Mouse (Mus musculus): Measurements from ENCODE around the gene Phldb3. TPM values are rescaled to one million over a fixed set of nuclear protein-coding genes. Genes with fewer than 3 reads are reported as not detected.
"Not testable (repeated sequence)": the region's sequence is repeated elsewhere in the genome, so short reads cannot be mapped to it uniquely, and the experiment has no call there.

Phldb3 gene
- total RNA-seq, 4 experiments from 2014 or later = 0.27 to 0.75 (median 0.61) TPM

- DNase-seq (ENCODE audit: low spot score in 2 of 2) = no peak
Observed at GRCm38 (mm10) chr7:24594309-24594803, 16.2 kb upstream of the Phldb3 start.

DNA sequence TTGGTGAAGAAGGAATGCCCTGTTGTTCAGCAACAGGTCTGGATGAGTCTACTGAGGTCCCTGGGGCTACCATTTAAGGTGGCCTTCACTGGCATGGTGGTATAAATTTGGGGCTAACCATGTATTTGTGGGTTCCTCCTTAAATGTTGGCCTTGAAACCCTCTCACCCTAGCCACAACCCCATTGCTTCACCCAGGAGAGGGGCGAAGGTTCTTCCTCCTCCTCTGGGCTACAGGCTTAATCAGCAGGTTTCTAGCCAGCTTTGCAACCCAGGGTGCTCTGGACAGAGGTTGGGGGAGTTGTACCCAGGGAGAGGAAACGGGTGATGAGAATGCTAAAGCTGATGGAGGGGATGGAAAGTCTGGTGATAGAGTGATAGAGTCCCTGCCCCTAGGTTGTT is 15.1 kb upstream of the Phldb3 start:
- DNase-seq (ENCODE audit: low spot score in 2 of 2) = no peak

DNA sequence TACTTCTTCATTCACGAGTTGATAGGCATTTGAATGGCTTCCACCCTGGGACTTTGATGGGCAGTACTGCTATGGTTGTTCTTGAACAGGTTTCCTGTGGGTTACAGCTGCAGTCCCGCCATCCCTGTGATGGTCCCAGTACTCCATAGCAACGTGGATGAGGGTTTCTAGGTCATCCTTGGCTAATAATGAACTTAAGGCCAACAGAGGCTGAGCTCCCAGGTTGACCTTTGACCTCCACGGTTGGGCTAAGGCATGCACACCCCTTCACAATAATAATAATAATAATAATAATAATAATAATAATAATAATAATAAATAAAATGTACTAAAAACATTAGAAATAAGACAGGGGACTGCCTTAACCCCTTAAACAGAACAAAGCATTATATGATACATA is 12.4 kb upstream of the Phldb3 start:
- no peak for DNase-seq (ENCODE audit: low spot score in 2 of 2)

DNA sequence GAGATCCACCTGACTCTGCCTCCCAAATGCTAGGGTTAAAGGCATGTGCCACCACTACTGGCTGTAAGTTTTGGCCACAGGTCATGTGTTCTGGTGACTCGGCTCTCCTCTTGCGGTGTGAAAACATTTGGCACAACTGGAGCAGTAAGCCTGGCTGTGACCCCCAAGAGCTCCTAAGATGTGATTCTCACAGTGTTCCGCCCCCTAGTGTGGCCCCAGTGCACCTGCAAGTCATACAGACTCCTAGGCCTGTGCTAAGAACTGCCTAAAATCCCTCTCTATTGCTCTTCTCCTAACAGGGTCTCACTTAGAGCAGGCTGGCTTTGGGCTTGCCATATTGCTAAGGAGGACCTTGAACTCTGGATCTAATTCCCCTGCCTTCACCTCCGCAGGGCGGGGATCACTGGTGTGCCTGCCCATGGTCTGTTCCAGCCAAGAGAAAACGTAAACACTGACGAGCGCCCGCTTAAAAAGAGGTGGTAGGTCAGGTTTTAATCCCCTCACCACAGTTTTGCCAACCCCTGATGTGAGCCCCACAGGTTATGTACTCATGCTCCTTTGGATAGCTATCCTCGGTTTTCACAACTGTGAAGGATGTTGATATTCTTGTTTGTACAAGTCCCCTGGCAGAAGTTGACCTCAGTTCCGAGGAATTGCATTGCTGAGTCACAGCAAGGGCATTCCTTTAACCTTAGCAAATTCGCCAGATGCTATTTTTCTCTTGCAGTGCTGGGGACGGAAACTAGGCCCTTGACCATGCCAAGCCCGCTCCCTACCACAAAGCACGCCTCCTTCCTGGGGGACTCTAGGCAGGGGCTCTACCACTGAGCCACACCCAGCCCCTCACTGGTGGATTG is 11.1 kb upstream of the Phldb3 start:
- no peak for DNase-seq (ENCODE audit: low spot score in 2 of 2)

DNA sequence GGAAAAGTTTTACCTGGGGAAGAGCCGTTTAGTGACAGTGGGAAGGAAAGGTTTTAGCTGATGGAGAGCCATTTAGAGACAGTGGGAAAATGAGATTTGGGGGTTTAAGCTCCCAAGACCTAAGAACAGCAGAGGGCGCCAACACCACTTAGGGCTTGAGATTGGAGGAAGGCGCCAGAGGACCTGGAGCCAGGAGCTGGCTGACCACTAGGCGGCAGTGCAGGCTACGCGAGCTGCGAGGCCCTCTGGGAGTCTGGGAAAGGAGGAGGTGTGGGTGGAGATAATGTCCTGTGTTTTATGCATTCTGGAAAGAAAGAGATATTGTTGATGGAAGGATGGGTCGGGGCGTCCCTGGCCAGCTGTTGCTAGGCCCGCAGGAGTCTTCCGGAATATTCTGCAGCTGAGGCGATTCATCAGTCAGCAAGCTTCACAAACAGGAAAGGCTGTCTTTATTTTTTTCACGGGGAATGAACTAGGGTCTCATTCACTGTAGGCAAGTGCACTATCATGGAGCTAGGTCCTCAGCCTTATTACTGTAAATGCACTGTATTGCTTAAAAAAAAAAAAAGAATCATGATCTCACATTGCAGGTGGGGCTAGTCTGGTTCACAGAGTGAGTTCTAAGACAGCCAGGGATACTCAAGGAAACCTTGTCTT is 9.5 kb upstream of the Phldb3 start:
- peak; percentile 88 to 90 for DNase-seq (ENCODE audit: low spot score in 2 of 2)

GRCm38 (mm10) chr7:24605561-24605960 is 5.0 kb upstream of the Phldb3 start:
- DNase-seq (ENCODE audit: low spot score in 2 of 2) = no peak

DNA sequence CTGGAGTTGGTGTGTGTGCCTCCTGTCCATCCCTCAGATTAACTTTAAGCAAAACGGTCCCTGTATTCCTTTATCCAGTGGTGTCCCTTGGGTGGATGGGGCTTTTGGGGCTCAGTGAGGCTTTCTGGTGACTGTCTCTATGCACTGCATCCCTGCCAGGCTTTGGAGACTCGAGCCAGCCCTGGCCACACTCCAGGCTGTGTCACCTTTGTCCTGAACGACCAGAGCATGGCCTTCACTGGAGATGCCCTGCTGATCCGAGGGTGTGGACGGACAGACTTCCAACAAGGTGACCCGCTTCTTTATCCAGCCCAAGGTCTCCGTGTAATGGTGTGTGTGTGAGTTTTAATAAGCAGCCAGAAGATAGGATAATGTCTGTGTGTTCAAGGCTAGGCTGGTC is 4.5 kb upstream of the Phldb3 start:
- no peak for DNase-seq (ENCODE audit: low spot score in 2 of 2)

DNA sequence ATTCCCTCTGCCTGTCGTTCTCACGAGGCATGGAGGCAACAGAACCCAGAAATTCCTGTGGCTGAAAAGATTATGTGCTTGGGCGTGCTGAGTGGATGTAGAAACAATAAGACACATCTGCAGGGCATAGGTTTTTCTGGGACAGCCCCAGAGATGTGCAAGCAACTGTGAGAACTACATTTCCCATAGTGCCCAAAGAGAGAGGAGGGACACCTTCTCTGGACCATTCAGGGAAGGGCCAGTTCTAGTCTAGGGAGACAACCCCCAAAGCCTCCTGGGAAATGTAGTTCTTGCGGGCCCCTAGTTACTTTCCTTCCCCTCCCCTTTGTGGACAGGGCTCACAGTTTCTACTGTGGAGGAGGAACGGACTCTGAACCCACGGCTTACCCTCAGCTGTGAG is 2.5 kb upstream of the Phldb3 start:
- DNase-seq (ENCODE audit: low spot score in 2 of 2) = peak in 1 of 2 experiments; percentile 28

GRCm38 (mm10) chr7:24608561-24608960 is 2.0 kb upstream of the Phldb3 start:
- no peak for DNase-seq (ENCODE audit: low spot score in 2 of 2)

DNA sequence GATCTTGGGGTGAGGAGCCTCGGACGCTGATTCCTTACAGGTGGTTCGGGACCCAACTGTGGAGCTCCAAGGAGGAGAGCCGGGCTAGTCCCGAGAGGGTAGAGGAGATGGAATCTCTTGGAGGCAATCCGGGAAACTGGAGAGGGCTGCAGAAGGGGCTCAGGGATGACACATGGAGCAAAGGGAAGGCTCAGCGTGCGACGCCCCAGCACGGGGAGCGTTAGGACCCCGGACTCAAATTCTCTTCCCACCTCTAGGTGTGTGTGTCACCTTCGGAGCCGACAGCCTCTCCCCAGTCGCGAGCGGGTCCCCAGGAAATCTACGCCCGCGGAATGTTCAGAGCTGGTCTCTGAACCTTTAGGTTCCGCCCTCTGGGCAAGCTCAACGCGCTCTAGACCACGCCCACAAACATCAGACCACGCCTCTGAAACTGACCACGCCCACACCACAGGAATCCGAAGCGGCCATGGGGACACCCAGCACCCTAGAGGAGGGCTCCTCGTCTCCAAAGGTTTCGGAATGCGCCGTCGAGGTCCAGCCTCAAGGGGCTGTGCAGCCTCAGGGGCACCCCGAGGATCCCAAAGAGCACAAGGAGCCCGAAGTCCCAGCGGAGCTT is 424 bp downstream of the Phldb3 start:
- peak; percentile 84 to 85 for DNase-seq (ENCODE audit: low spot score in 2 of 2)

GRCm38 (mm10) chr7:24611709-24612108 is 1.1 kb downstream of the Phldb3 start:
- no peak for DNase-seq (ENCODE audit: low spot score in 2 of 2)

GRCm38 (mm10) chr7:24612308-24612910 is 1.8 kb downstream of the Phldb3 start:
- DNase-seq (ENCODE audit: low spot score in 2 of 2) = no peak

GRCm38 (mm10) chr7:24614816-24615215 is 4.3 kb downstream of the Phldb3 start:
- DNase-seq (ENCODE audit: low spot score in 2 of 2) = no peak

GRCm38 (mm10) chr7:24617763-24618162 is 7.2 kb downstream of the Phldb3 start:
- DNase-seq (ENCODE audit: low spot score in 2 of 2) = no peak

GRCm38 (mm10) chr7:24618374-24618773 is 7.8 kb downstream of the Phldb3 start:
- DNase-seq (ENCODE audit: low spot score in 2 of 2) = not testable (repeated sequence)

GRCm38 (mm10) chr7:24619671-24620397 is 9.3 kb downstream of the Phldb3 start:
- no peak for DNase-seq (ENCODE audit: low spot score in 2 of 2)

DNA sequence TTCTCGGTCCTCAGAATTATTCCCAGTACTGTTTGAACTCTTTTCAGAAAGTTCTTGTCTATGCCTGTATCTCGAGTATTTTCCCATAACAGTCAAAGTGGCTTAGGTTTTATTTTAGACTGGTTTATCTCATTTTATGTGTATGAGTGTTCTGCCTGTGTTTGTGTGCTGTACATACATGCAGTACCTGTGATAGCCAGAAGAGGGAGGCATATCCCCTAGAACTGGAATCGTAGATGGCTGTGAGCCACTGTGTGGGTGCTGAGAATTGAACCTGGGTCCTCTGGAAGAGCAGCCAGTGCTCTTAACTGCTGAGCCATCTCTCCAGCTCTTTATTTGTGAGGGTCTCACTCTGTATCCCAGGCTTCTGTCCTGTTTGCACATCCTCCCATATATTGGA is 10.6 kb downstream of the Phldb3 start:
- DNase-seq (ENCODE audit: low spot score in 2 of 2) = no peak

GRCm38 (mm10) chr7:24622967-24623366 is 12.4 kb downstream of the Phldb3 start:
- DNase-seq (ENCODE audit: low spot score in 2 of 2) = no peak

- peak; percentile 84 to 88 for DNase-seq (ENCODE audit: low spot score in 2 of 2)
Observed at GRCm38 (mm10) chr7:24628685-24629610, 18.4 kb downstream of the Phldb3 start.

DNA sequence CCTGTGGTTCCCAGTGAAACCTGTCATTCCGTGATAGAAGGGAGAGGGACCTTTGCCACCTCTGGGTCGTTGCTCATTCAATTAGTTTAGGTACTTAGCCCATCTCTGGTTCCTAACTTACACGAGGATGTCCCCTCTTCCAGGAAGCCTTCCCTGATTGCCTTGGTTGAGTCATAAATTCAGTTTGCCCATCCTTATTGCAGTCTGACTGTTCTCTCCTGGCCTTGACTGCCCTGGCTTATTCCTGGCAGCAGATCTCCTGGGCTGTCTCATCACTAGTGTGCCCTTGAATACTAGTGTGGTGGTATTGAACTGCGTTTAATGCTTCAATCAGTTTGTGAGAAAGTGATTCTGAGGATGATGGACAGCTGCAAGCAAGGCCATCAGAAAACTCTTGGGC is 19.1 kb downstream of the Phldb3 start:
- DNase-seq (ENCODE audit: low spot score in 2 of 2) = no peak
